Mouse (Mus musculus) adrenal gland, postnatal 0 days (tissue): Measurements from ENCODE around the gene Cdh8. TPM values are rescaled to one million over a fixed set of nuclear protein-coding genes. Genes with fewer than 3 reads are reported as not detected.

ENCODE experiments used
- polyA plus RNA-seq: library from polyadenylated mRNA; unstranded; fragments of >200 nt; fragmentation: Nextera tagmentation; extraction: Ambion mirVana; gene quantifications from 2 replicates; pipeline ENCODE4 v1.2.1, GENCODE M21; 2015

Cdh8 gene
- 0.97 and 1.8 TPM in 2 replicates for polyA plus RNA-seq

GRCm38 (mm10) chr8:99415966-99416781, at the start of gene Cdh8:
Gene Cdh8 (minus strand): TSS chr8:99416471.

